Mouse (Mus musculus): ENCODE data around the gene Gadd45a. TPM values are rescaled to one million over a fixed set of nuclear protein-coding genes. Genes with fewer than 3 reads are reported as not detected.
"Not testable (repeated sequence)": the region's sequence is repeated elsewhere in the genome, so short reads cannot be mapped to it uniquely, and the experiment has no call there.

Gadd45a gene
- polyA plus RNA-seq, 1 experiment from 2014 or later, result 23.6 TPM

GRCm38 (mm10) chr6:67030416-67030815 is 6.8 kb downstream of the Gadd45a start:
- H3K4me3 ChIP-seq (ENCODE audit: low read depth, low read length), result no peak overlapping the region
- ATAC-seq (ENCODE audit: insufficient read depth, low FRiP score, low TSS enrichment) (0 out of 2 replicates have a peak, but pooled peaks have one; percentile 43), DNase-seq (ENCODE audit: low spot score) (peak; percentile 30)
- no peak overlapping the region for H3K9ac ChIP-seq (ENCODE audit: low read length)
- WGBS, result 9% methylated on average over 2 of the region's 2 CpGs
- H3K9me3 ChIP-seq (ENCODE audit: control insufficient read depth, low read length), result no peaks in the 10 kb centered on the region
- H3K4me2 ChIP-seq (ENCODE audit: low read depth), result no peak overlapping the region
- H3K27me3 ChIP-seq (ENCODE audit: control insufficient read depth, insufficient read depth, low read length), result no peaks in the 10 kb centered on the region
- H3K36me3 ChIP-seq (ENCODE audit: control insufficient read depth, insufficient read depth, low read length), result no peaks in the 10 kb centered on the region
- peaks cover 7% of the 10 kb centered on the region; the same call in 1 of the 2 replicates for H3K4me1 ChIP-seq (ENCODE audit: control insufficient read depth, insufficient read depth, low read length)
- no peak overlapping the region for H3K27ac ChIP-seq (ENCODE audit: low read depth, low read length)

- no peak overlapping the region for H3K27ac ChIP-seq (ENCODE audit: low read depth, low read length)
- peaks cover 5% of the 10 kb centered on the region; the same call in 1 of the 2 replicates for H3K4me1 ChIP-seq (ENCODE audit: control insufficient read depth, insufficient read depth, low read length)
- 33% methylated on average over 3 of the region's 3 CpGs for WGBS
- ATAC-seq (ENCODE audit: insufficient read depth, low FRiP score, low TSS enrichment) (0 out of 2 replicates have a peak, but pooled peaks have one; percentile 25), DNase-seq (ENCODE audit: low spot score) (no peak)
- no peak overlapping the region for H3K4me3 ChIP-seq (ENCODE audit: low read depth, low read length)
- H3K9ac ChIP-seq (ENCODE audit: low read length), result no peak overlapping the region
- H3K9me3 ChIP-seq (ENCODE audit: control insufficient read depth, low read length), result no peaks in the 10 kb centered on the region
- H3K36me3 ChIP-seq (ENCODE audit: control insufficient read depth, insufficient read depth, low read length), result no peaks in the 10 kb centered on the region
- H3K27me3 ChIP-seq (ENCODE audit: control insufficient read depth, insufficient read depth, low read length), result no peaks in the 10 kb centered on the region
- no peak overlapping the region for H3K4me2 ChIP-seq (ENCODE audit: low read depth)
These were observed 7.3 kb downstream of the Gadd45a start for GRCm38 (mm10) chr6:67029987-67030386.

GRCm38 (mm10) chr6:67029312-67029950 is 7.8 kb downstream of the Gadd45a start:
- no peak; the same call in 1 of the 2 replicates for ATAC-seq (ENCODE audit: insufficient read depth, low FRiP score, low TSS enrichment)
- WGBS, result 32% methylated on average over 5 of the region's 5 CpGs
- H3K4me2 ChIP-seq (ENCODE audit: low read depth), result no peak overlapping the region

DNA sequence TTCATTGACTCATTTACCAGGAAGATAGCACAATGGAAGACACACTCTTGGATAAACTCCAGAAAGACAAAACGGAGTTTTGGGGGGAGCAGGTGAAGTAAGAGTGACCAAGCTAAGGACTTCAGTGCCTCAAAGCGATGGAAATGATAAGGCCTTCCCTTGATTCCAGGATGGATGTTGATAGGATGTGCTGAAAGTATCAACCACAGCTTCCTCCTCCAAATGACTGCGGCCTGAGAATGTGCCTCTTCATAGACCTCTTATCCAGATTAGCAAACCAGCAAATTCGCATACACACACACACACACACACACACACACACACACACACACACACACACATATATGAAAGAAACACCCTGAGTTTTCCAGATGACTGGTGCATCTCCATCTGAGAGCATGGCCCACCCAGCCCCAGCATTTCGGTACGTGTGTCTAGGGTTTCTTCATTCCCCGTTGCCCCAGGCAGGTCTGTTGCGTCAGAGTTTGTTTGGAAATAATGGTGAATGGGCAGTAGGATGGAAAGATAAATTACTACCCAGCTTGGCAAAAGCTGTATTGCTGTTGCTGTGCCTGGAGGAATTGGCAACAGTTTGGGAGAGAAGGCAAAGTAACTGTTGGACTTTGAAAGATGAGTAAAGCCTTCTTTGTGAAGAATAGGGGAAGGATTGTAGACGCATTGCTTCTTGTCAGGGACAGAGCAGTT is 9.7 kb downstream of the Gadd45a start:
- ATAC-seq (ENCODE audit: insufficient read depth, low FRiP score, low TSS enrichment), result no peak
- Histone ChIP-seq H3K27ac (ENCODE audit: low read depth, low read length) (no peak overlapping the region), H3K9ac (ENCODE audit: low read length) (no peak overlapping the region), H3K27me3 (ENCODE audit: control insufficient read depth, insufficient read depth, low read length) (no peaks in the 10 kb centered on the region), H3K4me2 (ENCODE audit: low read depth) (no peak overlapping the region), H3K36me3 (ENCODE audit: control insufficient read depth, insufficient read depth, low read length) (no peaks in the 10 kb centered on the region), H3K4me3 (ENCODE audit: low read depth, low read length) (no peak overlapping the region), H3K9me3 (ENCODE audit: control insufficient read depth, low read length) (no peaks in the 10 kb centered on the region), H3K4me1 (ENCODE audit: control insufficient read depth, insufficient read depth, low read length) (no peaks in the 10 kb centered on the region)
- WGBS, result 84% methylated on average over 9 of the region's 9 CpGs
- no peak for DNase-seq (ENCODE audit: low spot score)

More at GRCm38 (mm10) chr6:67029312-67029950, 7.8 kb downstream of the Gadd45a start:
- no peak overlapping the region for H3K4me3 ChIP-seq (ENCODE audit: low read depth, low read length)
- peaks cover under 1% of the 10 kb centered on the region; the same call in 1 of the 2 replicates for H3K4me1 ChIP-seq (ENCODE audit: control insufficient read depth, insufficient read depth, low read length)
- H3K9ac ChIP-seq (ENCODE audit: low read length), result no peak overlapping the region
- H3K27ac ChIP-seq (ENCODE audit: low read depth, low read length), result no peak overlapping the region
- no peaks in the 10 kb centered on the region for H3K9me3 ChIP-seq (ENCODE audit: control insufficient read depth, low read length)
- H3K27me3 ChIP-seq (ENCODE audit: control insufficient read depth, insufficient read depth, low read length), result no peaks in the 10 kb centered on the region
- no peaks in the 10 kb centered on the region for H3K36me3 ChIP-seq (ENCODE audit: control insufficient read depth, insufficient read depth, low read length)
- DNase-seq (ENCODE audit: low spot score), result no peak

DNA sequence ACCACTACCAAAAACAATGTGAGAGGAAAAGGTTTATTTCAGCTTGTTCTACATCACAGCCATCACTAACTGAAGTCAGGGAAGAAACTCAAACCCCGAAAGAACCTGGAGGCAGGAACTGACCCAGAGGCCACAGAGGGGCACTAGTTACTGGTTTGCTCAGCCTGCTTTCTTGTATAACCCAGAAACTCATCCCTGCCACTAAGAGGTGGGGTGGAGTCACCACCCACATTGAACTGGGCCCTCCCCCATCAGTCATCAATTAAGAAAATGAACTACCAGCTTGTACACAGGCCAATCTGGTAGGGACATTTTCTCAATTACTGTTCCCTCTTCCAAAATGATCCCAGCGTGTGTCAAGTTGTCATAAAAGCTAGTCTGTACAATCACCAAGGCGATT is 10.6 kb downstream of the Gadd45a start:
- Histone ChIP-seq H3K9ac (ENCODE audit: low read length) (no peak overlapping the region), H3K4me1 (ENCODE audit: control insufficient read depth, insufficient read depth, low read length) (no peaks in the 10 kb centered on the region), H3K36me3 (ENCODE audit: control insufficient read depth, insufficient read depth, low read length) (no peaks in the 10 kb centered on the region), H3K4me2 (ENCODE audit: low read depth) (no peak overlapping the region), H3K9me3 (ENCODE audit: control insufficient read depth, low read length) (no peaks in the 10 kb centered on the region), H3K27me3 (ENCODE audit: control insufficient read depth, insufficient read depth, low read length) (no peaks in the 10 kb centered on the region), H3K27ac (ENCODE audit: low read depth, low read length) (no peak overlapping the region), H3K4me3 (ENCODE audit: low read depth, low read length) (no peak overlapping the region)
- WGBS, result 75% methylated on average over 3 of the region's 3 CpGs
- ATAC-seq (ENCODE audit: insufficient read depth, low FRiP score, low TSS enrichment) (no peak), DNase-seq (ENCODE audit: low spot score) (no peak)

DNA sequence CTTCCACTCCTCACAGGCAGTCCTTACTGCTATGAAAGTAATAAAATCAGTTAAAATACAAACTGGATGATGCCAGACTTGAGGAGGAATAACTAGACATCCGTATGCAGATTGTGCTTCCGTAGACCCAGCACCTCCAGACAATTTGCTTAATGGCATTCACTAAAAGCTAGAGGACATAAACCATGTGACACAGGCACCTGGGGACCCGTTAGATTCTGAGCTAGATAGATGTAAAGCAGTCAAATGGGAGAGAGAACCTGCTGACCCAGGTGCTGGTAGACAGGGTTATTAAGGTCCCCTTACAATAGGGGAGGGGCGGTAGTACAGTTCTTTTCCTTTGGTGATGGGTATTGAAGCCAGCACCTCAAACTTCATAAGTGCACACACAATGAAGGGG is 13.5 kb downstream of the Gadd45a start:
- ATAC-seq (ENCODE audit: insufficient read depth, low FRiP score, low TSS enrichment) (no peak), DNase-seq (ENCODE audit: low spot score) (no peak)
- WGBS, result 73% methylated on average over 4 of the region's 4 CpGs
- no peak overlapping the region for H3K27ac ChIP-seq (ENCODE audit: low read depth, low read length)
- H3K36me3 ChIP-seq (ENCODE audit: control insufficient read depth, insufficient read depth, low read length), result no peaks in the 10 kb centered on the region
- no peak overlapping the region for H3K4me2 ChIP-seq (ENCODE audit: low read depth)
- H3K9me3 ChIP-seq (ENCODE audit: control insufficient read depth, low read length), result no peaks in the 10 kb centered on the region
- H3K27me3 ChIP-seq (ENCODE audit: control insufficient read depth, insufficient read depth, low read length), result no peaks in the 10 kb centered on the region
- no peak overlapping the region for H3K9ac ChIP-seq (ENCODE audit: low read length)
- no peak overlapping the region for H3K4me3 ChIP-seq (ENCODE audit: low read depth, low read length)
- no peaks in the 10 kb centered on the region for H3K4me1 ChIP-seq (ENCODE audit: control insufficient read depth, insufficient read depth, low read length)

GRCm38 (mm10) chr6:67021308-67021707 is 15.9 kb downstream of the Gadd45a start:
- H3K4me1 ChIP-seq (ENCODE audit: control insufficient read depth, insufficient read depth, low read length), result no peaks in the 10 kb centered on the region
- no peak overlapping the region for H3K27ac ChIP-seq (ENCODE audit: low read depth, low read length)
- 84% methylated on average over 5 of the region's 5 CpGs for WGBS
- DNase-seq (ENCODE audit: low spot score) (no peak), ATAC-seq (ENCODE audit: insufficient read depth, low FRiP score, low TSS enrichment) (no peak)
- no peaks in the 10 kb centered on the region for H3K9me3 ChIP-seq (ENCODE audit: control insufficient read depth, low read length)
- no peak overlapping the region for H3K9ac ChIP-seq (ENCODE audit: low read length)
- H3K4me2 ChIP-seq (ENCODE audit: low read depth), result no peak overlapping the region
- no peaks in the 10 kb centered on the region for H3K36me3 ChIP-seq (ENCODE audit: control insufficient read depth, insufficient read depth, low read length)
- no peaks in the 10 kb centered on the region for H3K27me3 ChIP-seq (ENCODE audit: control insufficient read depth, insufficient read depth, low read length)
- H3K4me3 ChIP-seq (ENCODE audit: low read depth, low read length), result no peak overlapping the region

DNA sequence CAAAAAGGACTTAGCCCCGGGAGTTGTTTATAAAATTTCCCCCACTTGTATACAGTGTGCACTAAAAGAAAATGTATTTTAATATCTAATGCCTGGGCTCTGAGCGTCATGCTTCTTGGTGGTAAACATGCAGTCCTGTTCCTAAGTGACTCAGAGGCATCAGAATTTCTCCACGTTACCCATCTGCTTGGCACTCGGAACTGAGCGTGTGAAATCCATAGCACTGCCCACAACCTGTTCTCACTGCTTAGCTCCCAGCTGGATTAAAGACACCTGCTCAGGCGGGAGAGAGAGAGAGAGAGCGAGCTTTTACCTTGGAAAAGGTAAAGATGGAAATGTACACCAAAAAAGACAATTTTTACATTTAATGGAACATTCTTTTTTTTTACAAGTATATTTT is 18.3 kb downstream of the Gadd45a start:
- H3K36me3 ChIP-seq (ENCODE audit: control insufficient read depth, insufficient read depth, low read length); H3K27me3 ChIP-seq (ENCODE audit: control insufficient read depth, insufficient read depth, low read length); H3K4me1 ChIP-seq (ENCODE audit: control insufficient read depth, insufficient read depth, low read length); H3K9ac ChIP-seq (ENCODE audit: low read length); H3K9me3 ChIP-seq (ENCODE audit: control insufficient read depth, low read length); ATAC-seq (ENCODE audit: insufficient read depth, low FRiP score, low TSS enrichment); DNase-seq (ENCODE audit: low spot score); H3K4me2 ChIP-seq (ENCODE audit: low read depth); H3K27ac ChIP-seq (ENCODE audit: low read depth, low read length); H3K4me3 ChIP-seq (ENCODE audit: low read depth, low read length): not testable (repeated sequence)
- WGBS, result 90% methylated on average over 7 of the region's 7 CpGs

DNA sequence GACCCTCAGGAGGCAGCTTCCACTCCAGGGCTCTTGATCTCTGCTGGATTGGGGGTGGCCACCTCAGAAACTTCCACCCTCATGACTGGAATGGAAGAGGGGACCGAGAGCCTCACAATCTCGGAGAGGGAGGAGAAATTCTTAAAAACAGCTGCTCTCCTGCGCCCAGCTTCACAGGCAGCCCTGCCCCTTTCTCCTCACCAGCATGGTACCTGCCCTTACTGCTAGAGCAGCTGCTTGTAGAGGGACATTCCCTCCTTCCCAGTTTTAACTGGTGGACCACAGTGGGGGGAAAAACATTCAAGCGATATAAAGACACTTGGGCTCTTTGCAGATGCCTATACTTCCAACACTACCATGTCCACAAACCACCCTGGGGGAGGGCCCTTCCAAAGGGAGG is 18.9 kb downstream of the Gadd45a start:
- Histone ChIP-seq H3K4me3 (ENCODE audit: low read depth, low read length) (no peak overlapping the region), H3K9ac (ENCODE audit: low read length) (no peak overlapping the region), H3K36me3 (ENCODE audit: control insufficient read depth, insufficient read depth, low read length) (no peaks in the 10 kb centered on the region), H3K27ac (ENCODE audit: low read depth, low read length) (no peak overlapping the region), H3K27me3 (ENCODE audit: control insufficient read depth, insufficient read depth, low read length) (no peaks in the 10 kb centered on the region), H3K9me3 (ENCODE audit: control insufficient read depth, low read length) (no peaks in the 10 kb centered on the region), H3K4me1 (ENCODE audit: control insufficient read depth, insufficient read depth, low read length) (no peaks in the 10 kb centered on the region), H3K4me2 (ENCODE audit: low read depth) (no peak overlapping the region)
- ATAC-seq (ENCODE audit: insufficient read depth, low FRiP score, low TSS enrichment) (no peak), DNase-seq (ENCODE audit: low spot score) (no peak)
- 64% methylated on average over 4 of the region's 4 CpGs for WGBS

Data from neural tube, embryonic 11.5 days (tissue).